Mouse (Mus musculus): ENCODE results near the gene Mesd. TPM values are rescaled to one million over a fixed set of nuclear protein-coding genes. Genes with fewer than 3 reads are reported as not detected.

Gene Mesd
- polyA plus RNA-seq, 1 experiment from 2014 or later, result 50.6 TPM

GRCm38 (mm10) chr7:83852381-83853380 is 31.6 kb upstream of the Mesd start:
- H3K4me3 ChIP-seq (replicated peaks; ENCODE audit: low read depth, low read length), result no peak overlapping the region
- no peaks in the 10 kb centered on the region for H3K9me3 ChIP-seq (ENCODE audit: control insufficient read depth, low read length)
- H3K9ac ChIP-seq (replicated peaks; ENCODE audit: low read length), result no peak overlapping the region
- DNase-seq (peak; percentile 11), ATAC-seq (ENCODE audit: low FRiP score, low TSS enrichment) (no peak)
- 35% methylated on average over 5 of the region's 5 CpGs for WGBS
- H3K4me1 ChIP-seq (ENCODE audit: control insufficient read depth, insufficient read depth, low read length), result 0 out of 2 replicates have a peak, but pooled peaks cover 3% of the 10 kb centered on the region
- H3K27ac ChIP-seq (replicated peaks; ENCODE audit: low read depth, low read length), result no peak overlapping the region
- no peaks in the 10 kb centered on the region for H3K36me3 ChIP-seq (ENCODE audit: control insufficient read depth, insufficient read depth, low read length)
- no peaks in the 10 kb centered on the region for H3K27me3 ChIP-seq (ENCODE audit: control insufficient read depth, insufficient read depth, low read length)
- no peak overlapping the region for H3K4me2 ChIP-seq (ENCODE audit: low read length)

GRCm38 (mm10) chr7:83855203-83855602 is 29.1 kb upstream of the Mesd start:
- Histone ChIP-seq H3K9ac (replicated peaks; ENCODE audit: low read length) (no peak overlapping the region), H3K27me3 (ENCODE audit: control insufficient read depth, insufficient read depth, low read length) (no peaks in the 10 kb centered on the region), H3K27ac (replicated peaks; ENCODE audit: low read depth, low read length) (no peak overlapping the region), H3K4me3 (replicated peaks; ENCODE audit: low read depth, low read length) (no peak overlapping the region), H3K36me3 (ENCODE audit: control insufficient read depth, insufficient read depth, low read length) (no peaks in the 10 kb centered on the region), H3K4me1 (ENCODE audit: control insufficient read depth, insufficient read depth, low read length) (0 out of 2 replicates have a peak, but pooled peaks cover 3% of the 10 kb centered on the region), H3K9me3 (ENCODE audit: control insufficient read depth, low read length) (no peaks in the 10 kb centered on the region), H3K4me2 (ENCODE audit: low read length) (no peak overlapping the region)
- 96% methylated on average over 1 of the region's 1 CpGs for WGBS
- no peak for ATAC-seq (ENCODE audit: low FRiP score, low TSS enrichment)
- no peak for DNase-seq

GRCm38 (mm10) chr7:83856353-83857207 is 27.7 kb upstream of the Mesd start:
- Histone ChIP-seq H3K9me3 (ENCODE audit: control insufficient read depth, low read length) (no peaks in the 10 kb centered on the region), H3K27ac (replicated peaks; ENCODE audit: low read depth, low read length) (no peak overlapping the region), H3K36me3 (ENCODE audit: control insufficient read depth, insufficient read depth, low read length) (no peaks in the 10 kb centered on the region), H3K27me3 (ENCODE audit: control insufficient read depth, insufficient read depth, low read length) (no peaks in the 10 kb centered on the region), H3K4me2 (ENCODE audit: low read length) (no peak overlapping the region), H3K4me3 (replicated peaks; ENCODE audit: low read depth, low read length) (no peak overlapping the region), H3K4me1 (ENCODE audit: control insufficient read depth, insufficient read depth, low read length) (0 out of 2 replicates have a peak, but pooled peaks cover 3% of the 10 kb centered on the region), H3K9ac (replicated peaks; ENCODE audit: low read length) (no peak overlapping the region)
- no peak for ATAC-seq (ENCODE audit: low FRiP score, low TSS enrichment)
- 84% methylated on average over 9 of the region's 9 CpGs for WGBS
- no peak for DNase-seq

- no peak for DNase-seq
- H3K4me2 ChIP-seq (ENCODE audit: low read length), result no peak overlapping the region
- H3K4me1 ChIP-seq (ENCODE audit: control insufficient read depth, insufficient read depth, low read length), result 0 out of 2 replicates have a peak, but pooled peaks cover 3% of the 10 kb centered on the region
- no peak overlapping the region for H3K27ac ChIP-seq (replicated peaks; ENCODE audit: low read depth, low read length)
- 94% methylated on average over 2 of the region's 2 CpGs for WGBS
- no peak overlapping the region for H3K4me3 ChIP-seq (replicated peaks; ENCODE audit: low read depth, low read length)
- no peaks in the 10 kb centered on the region for H3K27me3 ChIP-seq (ENCODE audit: control insufficient read depth, insufficient read depth, low read length)
- no peaks in the 10 kb centered on the region for H3K9me3 ChIP-seq (ENCODE audit: control insufficient read depth, low read length)
- H3K9ac ChIP-seq (replicated peaks; ENCODE audit: low read length), result no peak overlapping the region
- ATAC-seq (ENCODE audit: low FRiP score, low TSS enrichment), result no peak
- H3K36me3 ChIP-seq (ENCODE audit: control insufficient read depth, insufficient read depth, low read length), result no peaks in the 10 kb centered on the region
These were observed 27.1 kb upstream of the Mesd start for GRCm38 (mm10) chr7:83857208-83857488.

GRCm38 (mm10) chr7:83857921-83858320 is 26.3 kb upstream of the Mesd start:
- Histone ChIP-seq H3K4me2 (ENCODE audit: low read length) (no peak overlapping the region), H3K4me1 (ENCODE audit: control insufficient read depth, insufficient read depth, low read length) (no peaks in the 10 kb centered on the region), H3K27ac (replicated peaks; ENCODE audit: low read depth, low read length) (no peak overlapping the region), H3K27me3 (ENCODE audit: control insufficient read depth, insufficient read depth, low read length) (no peaks in the 10 kb centered on the region), H3K36me3 (ENCODE audit: control insufficient read depth, insufficient read depth, low read length) (no peaks in the 10 kb centered on the region), H3K4me3 (replicated peaks; ENCODE audit: low read depth, low read length) (no peak overlapping the region), H3K9ac (replicated peaks; ENCODE audit: low read length) (no peak overlapping the region), H3K9me3 (ENCODE audit: control insufficient read depth, low read length) (no peaks in the 10 kb centered on the region)
- ATAC-seq (ENCODE audit: low FRiP score, low TSS enrichment), result no peak
- no peak for DNase-seq
- 95% methylated on average over 3 of the region's 3 CpGs for WGBS

GRCm38 (mm10) chr7:83859378-83860083 is 24.7 kb upstream of the Mesd start:
- Histone ChIP-seq H3K9ac (replicated peaks; ENCODE audit: low read length) (no peak overlapping the region), H3K4me3 (replicated peaks; ENCODE audit: low read depth, low read length) (no peak overlapping the region), H3K4me1 (ENCODE audit: control insufficient read depth, insufficient read depth, low read length) (no peaks in the 10 kb centered on the region), H3K4me2 (ENCODE audit: low read length) (no peak overlapping the region), H3K36me3 (ENCODE audit: control insufficient read depth, insufficient read depth, low read length) (no peaks in the 10 kb centered on the region), H3K27me3 (ENCODE audit: control insufficient read depth, insufficient read depth, low read length) (no peaks in the 10 kb centered on the region), H3K9me3 (ENCODE audit: control insufficient read depth, low read length) (no peaks in the 10 kb centered on the region), H3K27ac (replicated peaks; ENCODE audit: low read depth, low read length) (no peak overlapping the region)
- WGBS, result 63% methylated on average over 4 of the region's 4 CpGs
- DNase-seq (no peak), ATAC-seq (ENCODE audit: low FRiP score, low TSS enrichment) (no peak)

GRCm38 (mm10) chr7:83863554-83863953 is 20.7 kb upstream of the Mesd start:
- 73% methylated on average over 2 of the region's 2 CpGs for WGBS
- Histone ChIP-seq H3K27ac (replicated peaks; ENCODE audit: low read depth, low read length) (no peak overlapping the region), H3K4me2 (ENCODE audit: low read length) (no peak overlapping the region), H3K9ac (replicated peaks; ENCODE audit: low read length) (no peak overlapping the region), H3K4me1 (ENCODE audit: control insufficient read depth, insufficient read depth, low read length) (no peaks in the 10 kb centered on the region), H3K36me3 (ENCODE audit: control insufficient read depth, insufficient read depth, low read length) (no peaks in the 10 kb centered on the region), H3K27me3 (ENCODE audit: control insufficient read depth, insufficient read depth, low read length) (no peaks in the 10 kb centered on the region), H3K4me3 (replicated peaks; ENCODE audit: low read depth, low read length) (no peak overlapping the region), H3K9me3 (ENCODE audit: control insufficient read depth, low read length) (no peaks in the 10 kb centered on the region)
- ATAC-seq (ENCODE audit: low FRiP score, low TSS enrichment), result no peak
- no peak for DNase-seq

GRCm38 (mm10) chr7:83868200-83868599 is 16.1 kb upstream of the Mesd start:
- Histone ChIP-seq H3K4me1 (ENCODE audit: control insufficient read depth, insufficient read depth, low read length) (no peaks in the 10 kb centered on the region), H3K9ac (replicated peaks; ENCODE audit: low read length) (no peak overlapping the region), H3K27ac (replicated peaks; ENCODE audit: low read depth, low read length) (no peak overlapping the region), H3K4me3 (replicated peaks; ENCODE audit: low read depth, low read length) (no peak overlapping the region), H3K4me2 (ENCODE audit: low read length) (no peak overlapping the region), H3K27me3 (ENCODE audit: control insufficient read depth, insufficient read depth, low read length) (no peaks in the 10 kb centered on the region), H3K9me3 (ENCODE audit: control insufficient read depth, low read length) (no peaks in the 10 kb centered on the region), H3K36me3 (ENCODE audit: control insufficient read depth, insufficient read depth, low read length) (no peaks in the 10 kb centered on the region)
- ATAC-seq (ENCODE audit: low FRiP score, low TSS enrichment) (no peak), DNase-seq (no peak)
- WGBS, result 79% methylated on average over 3 of the region's 3 CpGs

Data from midbrain, embryonic 14.5 days (tissue).